Mouse (Mus musculus) natural killer cell, adult 2 months (primary cell): ENCODE data around the gene Catspere2.

Source experiments
- DNase-seq, 2 experiments: peaks; one replicate each; pipeline ENCODE4 v3.0.0; 2022; ENCODE audit warnings: low spot score in 2 of 2

The Catspere2 gene

DNA sequence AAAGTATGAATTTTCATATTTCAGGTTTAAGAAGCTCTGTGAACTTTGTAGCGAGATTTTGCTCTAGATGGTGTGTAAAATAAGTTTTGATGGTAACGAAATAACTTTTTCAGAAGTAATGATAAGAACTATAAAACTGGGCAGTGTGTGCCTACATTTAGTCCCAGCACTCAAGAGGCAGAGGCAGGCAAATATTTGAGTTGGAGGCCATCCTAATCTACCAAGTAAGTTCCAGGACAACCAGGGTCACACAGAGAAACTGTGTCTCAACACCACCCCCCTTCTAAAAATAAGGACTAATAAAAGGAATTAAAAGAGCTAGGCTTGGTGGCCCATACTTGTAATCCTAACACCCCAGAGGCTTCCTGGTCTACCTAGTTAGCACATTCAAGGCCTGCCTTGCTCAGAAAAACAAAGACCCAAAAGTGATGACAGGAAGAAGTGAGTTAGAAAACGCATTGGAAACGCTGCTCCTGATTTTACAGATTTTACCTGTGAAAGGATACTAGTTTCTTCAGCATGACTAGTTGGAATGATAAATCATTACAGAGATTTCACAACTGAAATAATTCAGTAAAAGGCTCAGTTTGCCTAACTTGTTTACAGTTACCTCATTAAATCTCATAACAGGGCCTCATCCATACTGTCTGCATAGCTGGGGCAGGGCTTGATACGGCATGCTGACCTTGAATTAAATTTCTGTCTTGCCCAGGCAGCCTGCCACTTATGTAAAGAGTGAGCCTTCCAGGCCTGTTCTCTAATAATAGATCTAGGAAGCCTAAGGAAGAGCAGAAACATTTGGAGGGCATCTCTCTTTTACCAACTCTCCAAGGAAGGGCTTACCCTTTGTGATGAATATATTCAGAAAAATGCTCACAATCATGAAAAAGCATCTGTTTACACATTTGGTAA, 236.2 kb downstream of the Catspere2 start:
- DNase-seq: no peak
